Mouse (Mus musculus): ENCODE data around the gene Nxnl2. TPM values are rescaled to one million over a fixed set of nuclear protein-coding genes. Genes with fewer than 3 reads are reported as not detected.

The Nxnl2 gene
- polyA plus RNA-seq, 1 experiment: 0.79 TPM

DNA sequence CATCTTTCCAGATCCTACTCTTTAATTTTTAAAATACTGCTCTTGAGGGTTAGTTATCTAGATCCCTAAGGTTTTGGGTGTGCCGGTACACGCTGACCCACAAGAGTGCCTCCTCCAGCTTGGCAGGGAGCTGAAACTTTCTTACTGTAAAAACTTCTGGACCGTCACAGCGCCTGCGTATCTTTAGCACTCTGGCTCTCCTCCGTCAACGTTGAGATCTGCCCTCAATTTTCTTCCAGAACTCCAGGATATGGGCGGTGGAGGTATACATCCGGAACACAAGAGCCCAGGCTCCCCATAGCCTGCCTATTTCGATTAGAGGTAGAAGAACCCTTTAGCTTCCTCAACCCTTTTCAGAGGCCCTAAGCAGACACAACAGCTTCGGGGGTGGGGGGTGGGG lies 607 bp upstream of the Nxnl2 start:
- no peak for TF ChIP-seq POLR2A (IDR thresholded peaks at IDR 0.05; ENCODE audit: borderline replicate concordance, extremely low read depth, low read depth, low read length)
- no peak for TF ChIP-seq CTCF (IDR thresholded peaks at IDR 0.05; ENCODE audit: insufficient read depth, low read length)
- WGBS: 17% methylated on average over 11 of the region's 11 CpGs
- no peak overlapping the region for H3K4me3 ChIP-seq (replicated peaks; ENCODE audit: extremely low read depth, low read depth, low read length)
- peak; percentile 11 for DNase-seq
- H3K4me1 ChIP-seq (ENCODE audit: control insufficient read depth, insufficient read depth, low read length): peaks cover 2% of the 10 kb centered on the region; the same call in 1 of the 2 replicates

DNA sequence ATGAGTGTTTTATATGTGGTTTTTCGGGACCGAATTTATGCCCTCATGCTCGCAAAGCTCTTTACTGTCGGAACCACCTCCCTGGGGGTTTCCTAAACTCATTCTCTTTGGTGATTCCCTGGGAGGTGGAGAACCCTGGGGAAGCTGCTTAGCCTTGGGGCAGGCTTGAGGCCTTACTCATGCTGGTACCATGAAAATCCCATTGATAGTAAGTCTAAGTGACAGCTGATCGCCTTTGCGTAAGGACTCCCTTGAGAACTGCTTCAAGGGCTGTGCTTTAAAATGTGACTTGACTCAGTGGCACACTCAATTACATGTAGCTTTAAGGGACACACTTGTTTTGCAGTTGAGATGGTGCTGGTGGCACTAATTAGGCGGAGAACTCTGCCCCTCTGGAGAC lies 1.8 kb downstream of the Nxnl2 start:
- 97% methylated on average over 7 of the region's 7 CpGs for WGBS
- peaks cover 2% of the 10 kb centered on the region; the same call in 1 of the 2 replicates for H3K4me1 ChIP-seq (ENCODE audit: control insufficient read depth, insufficient read depth, low read length)
- no peak for DNase-seq
- TF ChIP-seq POLR2A (IDR thresholded peaks at IDR 0.05; ENCODE audit: borderline replicate concordance, extremely low read depth, low read depth, low read length): no peak
- no peak for TF ChIP-seq CTCF (IDR thresholded peaks at IDR 0.05; ENCODE audit: insufficient read depth, low read length)
- H3K4me3 ChIP-seq (replicated peaks; ENCODE audit: extremely low read depth, low read depth, low read length): no peak overlapping the region

DNA sequence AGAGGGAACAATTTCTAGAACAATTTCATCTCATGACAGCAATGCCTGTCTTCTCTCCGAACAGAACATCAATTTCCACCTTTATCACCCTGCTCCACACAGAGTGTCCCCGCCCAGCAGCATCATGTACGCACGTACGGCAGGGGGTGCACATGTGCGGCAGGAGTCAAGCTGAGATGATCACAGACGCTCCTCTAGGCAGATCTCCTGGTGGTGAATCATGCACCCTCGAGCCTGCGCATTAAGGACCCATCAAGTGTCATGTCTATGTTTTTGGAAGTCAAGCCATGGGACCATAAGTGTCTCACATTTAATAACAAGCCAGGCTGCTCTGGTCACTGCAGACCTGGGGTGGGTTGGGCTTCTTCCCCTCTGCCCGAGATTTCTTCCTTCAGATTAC lies 8.1 kb downstream of the Nxnl2 start:
- no peak for DNase-seq
- WGBS: 55% methylated on average over 10 of the region's 10 CpGs
- Histone ChIP-seq H3K4me3 (replicated peaks; ENCODE audit: extremely low read depth, low read depth, low read length) (no peak overlapping the region), H3K4me1 (ENCODE audit: control insufficient read depth, insufficient read depth, low read length) (no peaks in the 10 kb centered on the region)
- TF ChIP-seq CTCF (IDR thresholded peaks at IDR 0.05; ENCODE audit: insufficient read depth, low read length) (no peak), POLR2A (IDR thresholded peaks at IDR 0.05; ENCODE audit: borderline replicate concordance, extremely low read depth, low read depth, low read length) (no peak)

- WGBS: 21% methylated on average over 3 of the region's 3 CpGs
- TF ChIP-seq POLR2A (IDR thresholded peaks at IDR 0.05; ENCODE audit: borderline replicate concordance, extremely low read depth, low read depth, low read length) (no peak), CTCF (IDR thresholded peaks at IDR 0.05; ENCODE audit: insufficient read depth, low read length) (no peak)
- Histone ChIP-seq H3K4me3 (replicated peaks; ENCODE audit: extremely low read depth, low read depth, low read length) (no peak overlapping the region), H3K4me1 (ENCODE audit: control insufficient read depth, insufficient read depth, low read length) (no peaks in the 10 kb centered on the region)
- DNase-seq: no peak
These were observed 8.5 kb downstream of the Nxnl2 start for GRCm38 (mm10) chr13:51179362-51179761.

DNA sequence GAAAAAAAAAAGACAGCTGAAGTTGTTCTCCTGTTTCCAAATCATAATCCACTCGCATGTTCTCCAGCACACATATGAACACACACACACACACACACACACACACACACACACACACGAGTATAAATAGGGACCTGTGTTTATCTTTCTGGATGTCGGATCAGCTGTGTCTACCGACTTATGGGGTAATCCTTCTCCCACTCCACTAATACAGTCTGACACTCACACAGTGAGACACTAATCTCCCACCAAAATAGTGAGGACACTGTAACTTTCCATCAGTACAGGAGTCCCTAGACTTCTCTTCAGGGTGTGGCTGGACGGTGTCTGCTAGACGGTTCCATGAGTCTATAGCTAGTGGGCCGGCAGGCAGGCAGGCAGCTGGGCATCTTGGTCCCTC lies 11.4 kb downstream of the Nxnl2 start:
- TF ChIP-seq POLR2A (IDR thresholded peaks at IDR 0.05; ENCODE audit: borderline replicate concordance, extremely low read depth, low read depth, low read length) (no peak), CTCF (IDR thresholded peaks at IDR 0.05; ENCODE audit: insufficient read depth, low read length) (no peak)

GRCm38 (mm10) chr13:51184896-51185295 lies 14.1 kb downstream of the Nxnl2 start:
- H3K4me1 ChIP-seq (ENCODE audit: control insufficient read depth, insufficient read depth, low read length): no peaks in the 10 kb centered on the region; the same call in 1 of the 2 replicates
- TF ChIP-seq POLR2A (IDR thresholded peaks at IDR 0.05; ENCODE audit: borderline replicate concordance, extremely low read depth, low read depth, low read length): no peak
- no peak for TF ChIP-seq CTCF (IDR thresholded peaks at IDR 0.05; ENCODE audit: insufficient read depth, low read length)
- no peak overlapping the region for H3K4me3 ChIP-seq (replicated peaks; ENCODE audit: extremely low read depth, low read depth, low read length)
- no peak for DNase-seq
- 60% methylated on average over 3 of the region's 3 CpGs for WGBS

More for the DNA sequence above, 11.4 kb downstream of the Nxnl2 start:
- WGBS: 77% methylated on average over 7 of the region's 7 CpGs
- no peak for DNase-seq
- Histone ChIP-seq H3K4me3 (replicated peaks; ENCODE audit: extremely low read depth, low read depth, low read length) (no peak overlapping the region), H3K4me1 (ENCODE audit: control insufficient read depth, insufficient read depth, low read length) (no peaks in the 10 kb centered on the region; the same call in 1 of the 2 replicates)

DNA sequence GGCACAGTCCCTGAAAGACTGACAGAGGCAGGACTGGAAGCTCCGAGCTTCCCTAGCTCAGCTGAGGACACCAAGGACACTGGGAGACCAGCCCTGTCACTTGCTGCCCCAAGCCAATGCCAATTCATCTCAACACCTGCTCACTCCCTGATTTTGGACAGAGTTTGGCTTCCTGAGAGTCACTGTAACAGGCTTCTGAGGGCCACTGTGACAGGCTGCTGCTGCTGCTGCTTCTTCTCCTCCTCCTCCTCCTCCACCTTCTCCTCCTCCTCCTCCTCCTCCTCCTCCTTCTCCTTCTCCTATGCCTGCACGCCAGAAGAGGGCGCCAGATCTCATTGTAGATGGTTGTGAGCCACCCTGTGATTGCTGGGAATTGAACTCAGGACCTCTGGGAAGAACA lies 19.5 kb downstream of the Nxnl2 start:
- TF ChIP-seq CTCF (IDR thresholded peaks at IDR 0.05; ENCODE audit: insufficient read depth, low read length) (no peak), POLR2A (IDR thresholded peaks at IDR 0.05; ENCODE audit: borderline replicate concordance, extremely low read depth, low read depth, low read length) (no peak)
- Histone ChIP-seq H3K4me1 (ENCODE audit: control insufficient read depth, insufficient read depth, low read length) (no peaks in the 10 kb centered on the region; the same call in 1 of the 2 replicates), H3K4me3 (replicated peaks; ENCODE audit: extremely low read depth, low read depth, low read length) (no peak overlapping the region)
- no peak for DNase-seq
- WGBS: 60% methylated on average over 3 of the region's 3 CpGs

DNA sequence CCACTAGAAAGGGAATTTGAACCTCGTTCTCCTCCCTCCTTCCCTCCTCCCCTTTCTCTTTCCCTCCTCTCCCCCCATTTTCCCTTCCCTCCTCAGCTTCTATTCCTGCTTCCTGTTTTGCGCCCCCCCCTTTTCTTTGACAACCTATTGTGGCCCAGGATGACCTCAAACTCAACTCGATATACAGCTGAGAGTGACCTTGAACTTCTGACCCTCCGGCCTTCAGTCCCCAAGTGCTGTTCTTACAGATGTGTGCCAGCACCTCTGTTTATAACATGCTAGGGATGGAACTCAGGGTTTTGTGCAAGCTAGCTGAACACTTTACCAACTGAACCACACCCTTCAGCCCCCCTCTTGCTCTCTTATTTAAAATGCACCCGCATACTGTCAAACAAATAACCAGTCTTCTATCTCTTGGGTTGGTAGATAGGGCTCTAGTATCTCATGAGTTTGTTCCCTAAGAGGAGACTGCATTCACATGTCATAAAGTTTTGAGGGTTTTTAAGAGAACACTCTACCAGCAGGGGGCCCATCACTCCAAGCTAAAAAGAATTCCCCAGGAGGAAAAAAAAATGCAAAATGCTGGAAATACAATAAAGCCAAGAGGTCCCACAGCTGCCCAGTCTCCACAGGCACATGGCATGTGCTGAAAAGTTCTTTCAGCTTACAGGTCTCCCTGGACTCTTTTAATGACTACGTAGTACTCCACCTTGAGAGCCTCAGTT lies 20.8 kb downstream of the Nxnl2 start:
- H3K4me1 ChIP-seq (ENCODE audit: control insufficient read depth, insufficient read depth, low read length): no peaks in the 10 kb centered on the region
- 67% methylated on average over 6 of the region's 6 CpGs for WGBS
- no peak overlapping the region for H3K4me3 ChIP-seq (replicated peaks; ENCODE audit: extremely low read depth, low read depth, low read length)
- DNase-seq: no peak
- TF ChIP-seq POLR2A (IDR thresholded peaks at IDR 0.05; ENCODE audit: borderline replicate concordance, extremely low read depth, low read depth, low read length): no peak
- no peak for TF ChIP-seq CTCF (IDR thresholded peaks at IDR 0.05; ENCODE audit: insufficient read depth, low read length)

DNA sequence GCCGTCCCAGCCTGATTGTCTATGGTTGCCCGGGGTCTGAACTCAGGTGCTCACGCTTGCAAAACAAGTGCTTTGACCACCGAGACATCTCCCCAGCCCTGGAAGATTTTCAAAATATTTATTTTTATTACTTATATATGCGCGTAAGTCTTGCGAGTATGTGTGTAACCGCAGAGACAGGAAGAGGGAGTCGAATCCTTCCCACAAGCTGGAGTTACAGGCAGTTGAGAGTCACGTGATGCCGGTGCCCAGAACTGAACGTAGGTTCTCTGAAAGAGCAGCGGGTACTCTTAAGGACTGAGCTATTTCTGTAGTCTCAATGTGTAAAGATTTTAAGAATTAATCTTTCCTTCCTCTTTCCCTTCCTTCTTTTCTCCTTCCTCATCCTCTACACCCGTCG lies 23.1 kb downstream of the Nxnl2 start:
- H3K4me3 ChIP-seq (replicated peaks; ENCODE audit: extremely low read depth, low read depth, low read length): no peak overlapping the region
- no peaks in the 10 kb centered on the region for H3K4me1 ChIP-seq (ENCODE audit: control insufficient read depth, insufficient read depth, low read length)
- WGBS: 75% methylated on average over 15 of the region's 15 CpGs
- no peak for TF ChIP-seq CTCF (IDR thresholded peaks at IDR 0.05; ENCODE audit: insufficient read depth, low read length)
- no peak for TF ChIP-seq POLR2A (IDR thresholded peaks at IDR 0.05; ENCODE audit: borderline replicate concordance, extremely low read depth, low read depth, low read length)
- DNase-seq: no peak

GRCm38 (mm10) chr13:51197699-51198098 lies 26.9 kb downstream of the Nxnl2 start:
- WGBS: 68% methylated on average over 3 of the region's 3 CpGs
- TF ChIP-seq POLR2A (IDR thresholded peaks at IDR 0.05; ENCODE audit: borderline replicate concordance, extremely low read depth, low read depth, low read length) (no peak), CTCF (IDR thresholded peaks at IDR 0.05; ENCODE audit: insufficient read depth, low read length) (no peak)
- no peak for DNase-seq

More at GRCm38 (mm10) chr13:51197699-51198098, 26.9 kb downstream of the Nxnl2 start:
- Histone ChIP-seq H3K4me1 (ENCODE audit: control insufficient read depth, insufficient read depth, low read length) (no peaks in the 10 kb centered on the region), H3K4me3 (replicated peaks; ENCODE audit: extremely low read depth, low read depth, low read length) (no peak overlapping the region)

Data from lung, adult 2 months (tissue).